Mouse (Mus musculus) hindbrain, embryonic 16.5 days (tissue): ENCODE measurements at regions not wholly inside any gene's neighbourhood (a gene's known extent, or its start where the extent isn't known, plus 50 kb on each side); places are given as distances from the start of the nearest gene placed in this dataset.
A peak's percentile ranks its signal among the peaks of the same experiment; 100 is the strongest.
"Not testable (repeated sequence)": the region's sequence is repeated elsewhere in the genome, so short reads cannot be mapped to it uniquely, and the experiment has no call there.

ENCODE experiments used
- ATAC-seq: fragments of 200-750 bp; cut with Nextera tagmentation; 2 replicates; pipeline ENCODE4 v1.8.0; 2017; ENCODE audit warnings: moderate TSS enrichment, moderate library complexity
- H3K27ac ChIP-seq: fragments of 300-500 bp; sonication (generic); 2 replicates; pipeline ENCODE4 v1.5.1; 2014; ENCODE audit warnings: low read depth, mild to moderate bottlenecking, control low read depth, low read length, moderate library complexity
- H3K27me3 ChIP-seq: fragments of 300-500 bp; sonication (generic); replicated peaks from 2 replicates; pipeline ENCODE4 v1.6.1; 2014; ENCODE audit warnings: low read length; ENCODE audit not compliant: control insufficient read depth, insufficient read depth
- H3K36me3 ChIP-seq: fragments of 300-500 bp; sonication (generic); 2 replicates; pipeline ENCODE4 v1.6.1; 2014; ENCODE audit warnings: mild to moderate bottlenecking, low read length, moderate library complexity, mixed read lengths; ENCODE audit not compliant: control insufficient read depth, insufficient read depth
- H3K4me1 ChIP-seq: fragments of 300-500 bp; sonication (generic); 2 replicates; pipeline ENCODE4 v1.6.1; 2014; ENCODE audit warnings: low read depth, low read length; ENCODE audit not compliant: control insufficient read depth, insufficient read depth
- H3K4me2 ChIP-seq: fragments of 300-500 bp; sonication (generic); 2 replicates; pipeline ENCODE4 v1.6.1; 2014; ENCODE audit warnings: mild to moderate bottlenecking, low read length, control low read depth, moderate library complexity
- H3K4me3 ChIP-seq: fragments of 300-500 bp; sonication (generic); 2 replicates; pipeline ENCODE4 v1.5.1; 2014; ENCODE audit warnings: mild to moderate bottlenecking, low read length, control low read depth, moderate library complexity
- H3K9ac ChIP-seq: fragments of 300-500 bp; sonication (generic); 2 replicates; pipeline ENCODE4 v1.6.1; 2014; ENCODE audit warnings: low read depth, mild to moderate bottlenecking, control low read depth, low read length, moderate library complexity
- H3K9me3 ChIP-seq: fragments of 300-500 bp; sonication (generic); 2 replicates; pipeline ENCODE4 v1.6.1; 2014; ENCODE audit warnings: mild to moderate bottlenecking, low read length, moderate library complexity; ENCODE audit not compliant: control insufficient read depth
- WGBS: fragments of 180-500 bp; shearing (Covaris S2); extraction: QIAGEN DNeasy Blood & Tissue Kit; methylation state at CpG from one replicate; pipeline ENCODE4 v1.1.7; 2014; 5-methylcytosine and 5-hydroxymethylcytosine counted together

DNA sequence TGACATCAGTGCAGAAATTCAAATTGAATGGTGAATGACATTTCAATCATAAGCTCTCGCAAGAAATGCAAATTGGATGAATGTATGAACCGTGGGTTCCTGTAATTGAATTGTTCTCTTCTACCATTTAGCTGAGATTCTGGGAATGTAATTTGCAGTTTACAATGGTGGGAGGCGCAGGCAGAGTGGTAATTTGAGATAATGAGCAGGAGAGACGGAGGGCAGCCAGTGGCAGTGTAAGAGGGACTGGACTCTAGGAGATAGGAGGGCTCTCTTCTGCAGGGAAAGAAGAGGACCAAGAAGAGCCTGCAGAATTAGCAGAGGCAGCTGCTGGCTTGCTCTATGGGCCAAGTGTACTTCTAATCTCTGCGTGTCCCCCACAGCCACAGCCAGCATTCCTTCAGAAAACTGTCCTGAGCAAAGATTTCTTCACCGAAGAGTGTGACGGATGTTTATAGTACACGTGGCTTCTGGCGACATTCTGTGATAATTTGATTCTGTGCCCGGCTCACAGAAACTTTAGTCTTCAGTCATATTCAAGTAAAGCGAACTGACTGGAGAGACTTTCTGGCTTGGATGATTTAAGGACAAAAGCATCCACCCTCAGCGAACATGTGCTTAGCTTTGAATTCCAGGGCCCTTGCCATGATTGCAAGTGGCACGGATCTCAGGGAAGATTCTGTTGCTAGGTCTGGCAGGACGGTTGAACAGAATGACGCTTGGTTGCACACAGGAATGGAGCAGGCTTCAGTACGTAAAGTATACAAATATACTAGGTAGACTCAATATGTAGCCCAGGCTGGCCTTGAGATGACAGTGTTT lies 116.9 kb upstream of the Smlr1 start:
- H3K27ac ChIP-seq: no peak overlapping the region
- H3K9me3 ChIP-seq: no peaks in the 10 kb centered on the region
- H3K4me3 ChIP-seq: no peak overlapping the region
- H3K27me3 ChIP-seq: no peaks in the 10 kb centered on the region
- no peaks in the 10 kb centered on the region for H3K36me3 ChIP-seq
- H3K4me1 ChIP-seq: no peaks in the 10 kb centered on the region; the same call in 1 of the 2 replicates
- H3K9ac ChIP-seq: no peak overlapping the region
- no peak for ATAC-seq
- WGBS: 67% methylated on average over 16 of the region's 16 CpGs
- H3K4me2 ChIP-seq: no peak overlapping the region

DNA sequence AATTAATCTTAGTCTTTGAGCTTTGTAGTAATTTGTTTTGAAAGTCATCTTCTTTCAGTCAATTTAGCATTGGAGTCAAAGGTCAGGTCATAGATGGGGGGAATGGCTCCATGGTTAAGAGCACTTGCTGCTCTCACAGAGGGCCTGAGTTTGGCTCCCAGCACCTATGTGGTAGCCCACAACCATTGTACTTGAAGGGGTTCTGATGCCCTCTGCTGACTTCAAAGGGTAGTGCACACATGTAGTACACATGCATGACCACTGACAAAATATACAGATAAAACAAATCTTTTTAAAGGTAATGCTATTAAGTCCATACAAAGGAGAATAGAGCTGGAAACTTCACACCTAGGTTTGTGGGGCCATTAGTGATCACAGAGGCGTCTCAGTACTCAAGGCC lies 111.7 kb upstream of the Smlr1 start:
- ATAC-seq: no peak
- Histone ChIP-seq H3K9me3 (0 out of 2 replicates have a peak, but pooled peaks cover 2% of the 10 kb centered on the region), H3K27ac (no peak overlapping the region), H3K27me3 (no peaks in the 10 kb centered on the region), H3K36me3 (no peaks in the 10 kb centered on the region), H3K9ac (no peak overlapping the region), H3K4me2 (no peak overlapping the region), H3K4me3 (no peak overlapping the region), H3K4me1 (no peaks in the 10 kb centered on the region)
- WGBS: 95% methylated on average over 1 of the region's 1 CpGs

GRCm38 (mm10) chr10:25643518-25643993 lies 107.5 kb upstream of the Smlr1 start:
- 61% methylated on average over 3 of the region's 3 CpGs for WGBS
- no peak overlapping the region for H3K27ac ChIP-seq
- H3K9ac ChIP-seq: no peak overlapping the region
- H3K4me3 ChIP-seq: no peak overlapping the region
- ATAC-seq: no peak
- H3K27me3 ChIP-seq: no peaks in the 10 kb centered on the region
- no peak overlapping the region for H3K4me2 ChIP-seq
- H3K4me1 ChIP-seq: no peaks in the 10 kb centered on the region; the same call in 1 of the 2 replicates
- H3K9me3 ChIP-seq: 0 out of 2 replicates have a peak, but pooled peaks cover 2% of the 10 kb centered on the region
- H3K36me3 ChIP-seq: no peaks in the 10 kb centered on the region

GRCm38 (mm10) chr10:25642079-25642696 lies 106.1 kb upstream of the Smlr1 start:
- H3K4me1 ChIP-seq: no peaks in the 10 kb centered on the region; the same call in 1 of the 2 replicates
- H3K4me2 ChIP-seq: no peak overlapping the region
- 77% methylated on average over 9 of the region's 9 CpGs for WGBS
- no peaks in the 10 kb centered on the region for H3K36me3 ChIP-seq
- H3K4me3 ChIP-seq: no peak overlapping the region
- no peaks in the 10 kb centered on the region for H3K9me3 ChIP-seq
- H3K9ac ChIP-seq: no peak overlapping the region
- peak; percentile 77 for ATAC-seq
- H3K27ac ChIP-seq: no peak overlapping the region
- H3K27me3 ChIP-seq: no peaks in the 10 kb centered on the region

- WGBS: 46% methylated on average over 4 of the region's 4 CpGs
- no peak overlapping the region for H3K27ac ChIP-seq
- no peak overlapping the region for H3K9ac ChIP-seq
- H3K27me3 ChIP-seq: no peaks in the 10 kb centered on the region
- no peak for ATAC-seq
- no peaks in the 10 kb centered on the region for H3K9me3 ChIP-seq
- H3K4me2 ChIP-seq: no peak overlapping the region
- H3K36me3 ChIP-seq: no peaks in the 10 kb centered on the region
- no peaks in the 10 kb centered on the region for H3K4me1 ChIP-seq
- no peak overlapping the region for H3K4me3 ChIP-seq
These were observed 97.1 kb upstream of the Smlr1 start for GRCm38 (mm10) chr10:25633058-25633614.

DNA sequence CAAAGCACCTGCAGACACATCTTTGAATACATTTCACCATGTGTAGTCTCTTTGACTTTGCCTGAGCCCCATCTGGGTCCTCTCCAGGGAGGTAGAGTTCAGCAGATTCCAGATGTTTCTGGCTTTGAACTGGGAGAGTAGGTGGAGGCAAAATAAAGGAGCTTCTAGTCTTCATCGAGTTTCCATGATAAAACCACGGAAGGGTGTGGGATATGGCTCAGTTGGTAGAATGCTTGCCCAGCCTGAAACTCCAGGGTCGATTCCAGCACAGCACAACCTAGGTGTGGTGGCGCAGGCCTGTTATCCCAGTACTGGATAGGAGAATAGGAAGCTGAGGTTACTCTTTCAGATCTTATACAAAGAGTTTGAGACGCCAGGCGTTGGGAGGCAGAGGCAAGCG lies 96.2 kb upstream of the Smlr1 start:
- WGBS: 86% methylated on average over 7 of the region's 7 CpGs
- no peaks in the 10 kb centered on the region for H3K4me1 ChIP-seq
- H3K4me2 ChIP-seq: no peak overlapping the region
- H3K27ac ChIP-seq: no peak overlapping the region
- H3K9me3 ChIP-seq: no peaks in the 10 kb centered on the region
- no peaks in the 10 kb centered on the region for H3K27me3 ChIP-seq
- H3K9ac ChIP-seq: no peak overlapping the region
- H3K4me3 ChIP-seq: no peak overlapping the region
- ATAC-seq: no peak
- no peaks in the 10 kb centered on the region for H3K36me3 ChIP-seq

DNA sequence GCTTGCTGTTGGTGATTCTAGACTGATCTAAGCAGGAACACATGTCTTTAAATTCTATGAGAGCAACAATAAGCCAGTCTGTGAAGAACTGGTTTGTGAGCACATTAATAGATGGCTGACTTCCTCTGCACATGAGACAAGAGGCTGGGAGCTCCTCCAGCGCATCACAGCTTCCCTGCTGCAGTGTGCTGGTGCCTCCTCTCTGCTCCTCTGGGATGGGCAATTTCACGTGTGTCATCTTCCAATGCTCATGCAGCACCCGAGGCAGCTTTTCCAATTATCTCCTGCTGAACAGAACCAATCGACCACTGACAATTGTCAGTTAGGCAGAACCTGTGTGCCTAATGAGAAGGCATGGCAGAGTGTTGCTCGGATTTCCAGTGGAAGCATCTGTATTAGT lies 86.5 kb upstream of the Smlr1 start:
- 38% methylated on average over 5 of the region's 5 CpGs for WGBS
- Histone ChIP-seq H3K9me3 (no peaks in the 10 kb centered on the region), H3K27ac (peak overlapping the region; percentile 56; the same call in 1 of the 2 replicates), H3K9ac (no peak overlapping the region), H3K4me2 (no peak overlapping the region), H3K36me3 (no peaks in the 10 kb centered on the region), H3K27me3 (no peaks in the 10 kb centered on the region), H3K4me1 (peaks cover 11% of the 10 kb centered on the region; the same call in 1 of the 2 replicates), H3K4me3 (no peak overlapping the region)
- ATAC-seq: peak; percentile 89

DNA sequence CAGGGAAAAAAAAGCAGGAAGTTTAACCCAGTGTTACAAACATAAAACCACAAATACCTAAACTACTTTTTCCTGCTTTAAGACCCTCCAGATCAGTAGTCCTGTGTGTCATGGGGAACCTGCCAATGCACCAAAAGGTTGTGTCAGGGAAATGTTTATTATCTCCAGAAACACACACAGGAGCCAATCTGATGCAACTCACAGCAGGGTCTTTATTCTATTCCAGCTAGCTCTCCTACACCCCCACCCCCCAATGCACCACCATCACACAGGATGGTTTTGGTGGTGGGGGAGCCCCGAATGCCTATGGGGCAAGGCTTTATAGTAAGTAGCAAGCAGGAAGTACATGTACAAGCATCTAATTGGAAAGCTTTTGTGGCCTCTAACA lies 85.7 kb upstream of the Smlr1 start:
- peak overlapping the region; percentile 36 for H3K4me2 ChIP-seq
- not testable (repeated sequence) for H3K4me3 ChIP-seq, H3K36me3 ChIP-seq, H3K9me3 ChIP-seq, H3K27me3 ChIP-seq, H3K9ac ChIP-seq
- peak; percentile 55 for ATAC-seq
- WGBS: 27% methylated on average over 1 of the region's 1 CpGs
- H3K27ac ChIP-seq: peak overlapping the region; percentile 54
- peaks cover 11% of the 10 kb centered on the region; the same call in 1 of the 2 replicates for H3K4me1 ChIP-seq
